Mouse (Mus musculus): ENCODE measurements at regions not wholly inside any gene's neighbourhood (a gene's known extent, or its start where the extent isn't known, plus 50 kb on each side); places are given as distances from the start of the nearest gene placed in this dataset.
A peak's percentile ranks its signal among the peaks of the same experiment; 100 is the strongest.

DNA sequence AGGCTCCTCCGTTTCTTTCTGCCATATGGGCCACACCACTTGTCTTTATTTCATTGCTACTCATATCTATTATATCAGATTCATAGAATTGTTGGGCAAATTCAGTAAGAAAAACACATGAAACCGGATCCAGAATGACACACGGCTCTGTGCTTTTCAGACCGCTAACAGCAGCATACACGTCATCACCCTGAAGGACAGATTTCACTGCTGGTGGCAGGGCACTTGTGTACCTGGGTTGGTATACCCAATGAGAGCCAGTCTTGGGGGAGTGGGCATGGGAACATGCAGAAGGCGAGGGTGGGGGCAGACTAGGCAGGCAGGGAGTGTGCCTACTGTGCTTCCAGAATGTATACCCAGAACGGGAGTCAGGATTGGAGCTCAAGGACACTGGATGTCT lies 98.7 kb upstream of the Prox1 start:
- no peak for TF ChIP-seq CTCF (IDR thresholded peaks at IDR 0.05; ENCODE audit: low read depth)
- ATAC-seq (ENCODE audit: insufficient read depth) = no peak
- Histone ChIP-seq H3K4me3 (ENCODE audit: low read depth, low read length) (no peak overlapping the region), H3K27ac (ENCODE audit: low read depth) (no peak overlapping the region), H3K4me2 (no peak overlapping the region), H3K9ac (no peak overlapping the region), H3K4me1 (ENCODE audit: insufficient read depth) (no peaks in the 10 kb centered on the region; the same call in 1 of the 2 replicates), H3K27me3 (ENCODE audit: insufficient read depth, low read length) (no peaks in the 10 kb centered on the region), H3K9me3 (ENCODE audit: low read depth, low read length) (no peaks in the 10 kb centered on the region), H3K36me3 (ENCODE audit: insufficient read depth) (no peaks in the 10 kb centered on the region)
- no peak for DNase-seq
- 81% methylated on average over 7 of the region's 7 CpGs for WGBS

DNA sequence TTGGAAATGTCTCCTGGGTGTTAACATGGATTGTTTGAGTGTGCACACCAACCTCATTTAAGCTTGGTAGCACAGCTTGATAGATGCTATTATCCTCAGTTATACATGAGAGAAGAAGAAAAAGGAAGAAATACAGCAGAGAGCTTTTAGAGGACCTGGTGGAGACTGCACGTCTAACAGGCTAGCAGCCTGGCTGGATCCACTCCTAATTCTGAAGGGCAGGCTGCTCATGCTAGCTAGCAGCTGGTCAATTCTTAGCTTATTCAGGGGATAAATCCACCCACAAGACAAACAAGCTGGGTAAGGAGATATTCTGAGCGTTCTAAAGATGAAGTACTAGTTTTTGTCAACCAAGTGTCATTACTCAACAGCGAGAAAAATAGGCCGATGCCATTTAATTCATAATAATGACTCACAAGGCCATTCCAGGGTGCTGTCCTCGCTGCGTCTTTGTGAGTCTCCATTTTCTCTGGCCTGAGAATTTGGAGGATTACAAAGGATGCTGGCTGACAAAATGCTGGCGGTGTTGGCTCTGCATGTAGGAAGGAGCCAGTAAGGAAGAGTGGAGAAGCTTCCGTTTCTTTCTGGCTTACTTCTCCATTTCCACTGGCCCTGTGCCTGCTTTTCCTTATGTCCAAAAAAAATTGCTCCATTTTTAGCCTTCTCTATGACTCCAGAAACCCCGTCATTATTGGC lies 94.7 kb upstream of the Prox1 start:
- no peak for ATAC-seq (ENCODE audit: insufficient read depth)
- H3K4me3 ChIP-seq (ENCODE audit: low read depth, low read length) = no peak overlapping the region

GRCm38 (mm10) chr1:190264501-190264900 lies 94.0 kb upstream of the Prox1 start:
- Histone ChIP-seq H3K9me3 (ENCODE audit: low read depth, low read length) (no peaks in the 10 kb centered on the region), H3K27me3 (ENCODE audit: insufficient read depth, low read length) (no peaks in the 10 kb centered on the region), H3K36me3 (ENCODE audit: insufficient read depth) (no peaks in the 10 kb centered on the region), H3K4me1 (ENCODE audit: insufficient read depth) (no peaks in the 10 kb centered on the region; the same call in 1 of the 2 replicates), H3K4me2 (no peak overlapping the region), H3K4me3 (ENCODE audit: low read depth, low read length) (no peak overlapping the region), H3K9ac (no peak overlapping the region), H3K27ac (ENCODE audit: low read depth) (no peak overlapping the region)
- DNase-seq (no peak), ATAC-seq (ENCODE audit: insufficient read depth) (no peak)
- WGBS = 53% methylated on average over 8 of the region's 8 CpGs
- TF ChIP-seq CTCF (IDR thresholded peaks at IDR 0.05; ENCODE audit: low read depth) = no peak

More for the DNA sequence above, 94.7 kb upstream of the Prox1 start:
- H3K36me3 ChIP-seq (ENCODE audit: insufficient read depth) = no peaks in the 10 kb centered on the region
- H3K27me3 ChIP-seq (ENCODE audit: insufficient read depth, low read length) = no peaks in the 10 kb centered on the region
- WGBS = 74% methylated on average over 9 of the region's 9 CpGs
- peak; percentile 28 for DNase-seq
- H3K9ac ChIP-seq = no peak overlapping the region
- no peak for TF ChIP-seq CTCF (IDR thresholded peaks at IDR 0.05; ENCODE audit: low read depth)
- H3K27ac ChIP-seq (ENCODE audit: low read depth) = no peak overlapping the region
- H3K4me2 ChIP-seq = no peak overlapping the region
- H3K9me3 ChIP-seq (ENCODE audit: low read depth, low read length) = no peaks in the 10 kb centered on the region
- no peaks in the 10 kb centered on the region; the same call in 1 of the 2 replicates for H3K4me1 ChIP-seq (ENCODE audit: insufficient read depth)

GRCm38 (mm10) chr1:190263620-190264019 lies 93.1 kb upstream of the Prox1 start:
- H3K4me3 ChIP-seq (ENCODE audit: low read depth, low read length) = no peak overlapping the region
- no peak overlapping the region for H3K9ac ChIP-seq
- no peaks in the 10 kb centered on the region for H3K36me3 ChIP-seq (ENCODE audit: insufficient read depth)
- no peaks in the 10 kb centered on the region; the same call in 1 of the 2 replicates for H3K4me1 ChIP-seq (ENCODE audit: insufficient read depth)
- DNase-seq (no peak), ATAC-seq (ENCODE audit: insufficient read depth) (no peak)
- WGBS = 34% methylated on average over 7 of the region's 7 CpGs
- H3K4me2 ChIP-seq = no peak overlapping the region
- no peak overlapping the region for H3K27ac ChIP-seq (ENCODE audit: low read depth)
- TF ChIP-seq CTCF (IDR thresholded peaks at IDR 0.05; ENCODE audit: low read depth) = no peak
- no peaks in the 10 kb centered on the region for H3K27me3 ChIP-seq (ENCODE audit: insufficient read depth, low read length)
- no peaks in the 10 kb centered on the region for H3K9me3 ChIP-seq (ENCODE audit: low read depth, low read length)

DNA sequence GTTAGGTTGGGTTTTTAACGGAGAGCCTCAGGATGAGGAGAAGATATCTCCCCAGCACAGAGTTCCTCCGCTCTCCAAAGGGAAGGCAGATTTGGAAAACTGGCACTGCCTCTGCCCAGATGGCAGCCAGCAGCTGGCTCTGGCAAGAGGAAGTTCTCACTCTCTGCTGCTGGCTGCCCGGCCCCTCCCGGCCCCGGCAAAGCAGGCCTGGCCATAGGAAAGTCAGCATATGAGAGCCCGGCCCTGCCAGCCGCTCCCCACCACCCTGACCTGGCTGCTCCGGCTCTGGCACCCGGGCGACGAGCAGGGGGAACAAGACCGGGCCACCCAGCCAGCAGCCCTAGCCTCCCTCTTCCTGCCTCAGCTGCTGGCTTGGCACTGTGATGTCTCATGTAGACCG lies 89.1 kb upstream of the Prox1 start:
- no peaks in the 10 kb centered on the region for H3K27me3 ChIP-seq (ENCODE audit: insufficient read depth, low read length)
- H3K4me1 ChIP-seq (ENCODE audit: insufficient read depth) = no peaks in the 10 kb centered on the region; the same call in 1 of the 2 replicates
- TF ChIP-seq CTCF (IDR thresholded peaks at IDR 0.05; ENCODE audit: low read depth) = no peak
- H3K27ac ChIP-seq (ENCODE audit: low read depth) = no peak overlapping the region
- no peak overlapping the region for H3K4me2 ChIP-seq
- H3K9ac ChIP-seq = no peak overlapping the region
- WGBS = 81% methylated on average over 13 of the region's 13 CpGs
- H3K4me3 ChIP-seq (ENCODE audit: low read depth, low read length) = no peak overlapping the region
- no peaks in the 10 kb centered on the region for H3K36me3 ChIP-seq (ENCODE audit: insufficient read depth)
- DNase-seq (no peak), ATAC-seq (ENCODE audit: insufficient read depth) (no peak)
- H3K9me3 ChIP-seq (ENCODE audit: low read depth, low read length) = no peaks in the 10 kb centered on the region

DNA sequence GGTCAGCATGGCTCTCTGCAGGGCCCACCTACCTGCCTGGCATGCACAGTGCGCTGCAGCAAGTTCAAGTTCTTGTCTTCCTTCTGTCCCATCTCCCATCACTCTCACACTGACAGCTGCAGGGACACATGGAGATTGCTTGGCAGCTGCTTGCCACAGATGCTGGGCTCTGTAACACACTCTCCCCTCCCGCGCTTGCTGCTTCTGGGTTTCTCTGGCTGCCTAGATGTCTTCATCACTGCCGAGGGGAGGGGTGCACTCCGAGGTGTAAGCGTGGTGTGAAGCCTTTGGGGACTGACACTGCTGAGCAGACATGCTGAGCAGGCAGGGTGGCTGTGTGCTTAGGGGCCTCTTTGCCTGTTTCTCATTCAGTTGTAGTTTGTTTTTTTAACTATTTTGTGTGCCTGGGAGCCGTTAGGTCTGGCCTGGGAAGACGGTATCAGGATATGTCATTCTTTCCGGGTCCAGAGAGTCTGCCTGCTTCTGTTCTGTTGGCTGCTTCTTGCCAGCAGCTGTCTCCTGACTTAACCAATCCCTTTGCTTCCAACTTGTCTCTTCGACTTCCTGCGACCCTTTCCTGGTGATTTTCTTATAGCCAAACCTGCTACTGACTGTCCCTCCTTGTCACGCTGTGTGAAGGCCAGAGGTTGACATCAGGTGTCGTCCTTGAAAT lies 80.2 kb upstream of the Prox1 start:
- DNase-seq (peak; percentile 29), ATAC-seq (ENCODE audit: insufficient read depth) (no peak)
- H3K9ac ChIP-seq = no peak overlapping the region
- H3K27ac ChIP-seq (ENCODE audit: low read depth) = no peak overlapping the region
- no peak for TF ChIP-seq CTCF (IDR thresholded peaks at IDR 0.05; ENCODE audit: low read depth)
- H3K4me1 ChIP-seq (ENCODE audit: insufficient read depth) = no peaks in the 10 kb centered on the region
- H3K9me3 ChIP-seq (ENCODE audit: low read depth, low read length) = peaks cover 4% of the 10 kb centered on the region; the same call in 1 of the 2 replicates
- WGBS = 19% methylated on average over 13 of the region's 13 CpGs
- no peaks in the 10 kb centered on the region for H3K27me3 ChIP-seq (ENCODE audit: insufficient read depth, low read length)
- H3K4me2 ChIP-seq = peak overlapping the region; percentile 11; the same call in 1 of the 2 replicates
- H3K36me3 ChIP-seq (ENCODE audit: insufficient read depth) = no peaks in the 10 kb centered on the region
- no peak overlapping the region for H3K4me3 ChIP-seq (ENCODE audit: low read depth, low read length)

DNA sequence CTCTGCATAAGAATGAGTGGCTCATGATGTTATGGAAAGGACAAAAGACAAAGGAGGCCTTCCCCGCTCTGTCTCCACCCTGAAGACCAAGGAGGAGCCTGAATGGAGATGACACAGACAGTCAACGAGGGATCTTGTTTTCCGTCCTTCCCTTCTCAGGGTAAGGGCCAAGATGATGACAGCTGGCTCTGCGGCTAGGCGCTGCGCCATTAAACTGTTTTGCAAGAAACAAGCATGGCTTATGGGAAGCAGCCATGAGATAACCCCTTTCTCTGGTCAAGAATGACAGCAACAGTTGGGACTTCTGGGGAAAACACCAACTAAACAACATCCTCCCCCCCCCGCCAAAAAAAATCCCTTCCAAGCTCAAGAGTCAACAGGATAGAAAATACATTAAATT lies 72.0 kb upstream of the Prox1 start:
- H3K4me2 ChIP-seq = no peak overlapping the region
- no peak overlapping the region for H3K27ac ChIP-seq (ENCODE audit: low read depth)
- H3K4me1 ChIP-seq (ENCODE audit: insufficient read depth) = no peaks in the 10 kb centered on the region
- WGBS = 81% methylated on average over 7 of the region's 7 CpGs
- no peak for TF ChIP-seq CTCF (IDR thresholded peaks at IDR 0.05; ENCODE audit: low read depth)
- no peak overlapping the region for H3K9ac ChIP-seq
- H3K9me3 ChIP-seq (ENCODE audit: low read depth, low read length) = no peaks in the 10 kb centered on the region
- H3K36me3 ChIP-seq (ENCODE audit: insufficient read depth) = no peaks in the 10 kb centered on the region
- no peak for ATAC-seq (ENCODE audit: insufficient read depth)
- H3K27me3 ChIP-seq (ENCODE audit: insufficient read depth, low read length) = no peaks in the 10 kb centered on the region
- H3K4me3 ChIP-seq (ENCODE audit: low read depth, low read length) = no peak overlapping the region
- DNase-seq = no peak
